Comparison of ENCODE assay signal across 14 mouse cellular contexts in the genomic region with DNA sequence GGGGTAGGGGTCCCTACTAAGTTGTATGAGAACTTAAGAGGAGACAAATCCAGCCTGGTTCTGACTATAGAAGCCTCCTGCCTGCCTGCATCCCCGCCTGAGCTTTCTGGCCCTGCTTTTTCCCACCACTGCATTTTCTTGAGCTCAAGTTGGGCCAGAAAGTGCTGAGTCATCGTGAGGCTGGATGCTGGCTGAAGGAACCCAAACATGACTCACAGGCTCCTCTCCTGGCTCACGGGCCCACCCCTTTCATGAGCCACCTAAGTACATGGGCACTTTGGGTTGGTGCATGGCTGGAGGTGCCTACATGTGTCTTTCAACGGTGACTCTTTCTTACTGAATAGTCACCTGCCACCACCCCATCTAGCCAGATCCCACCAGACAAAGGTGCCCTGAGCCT. TPM values are rescaled to one million over a fixed set of nuclear protein-coding genes. Genes with fewer than 3 reads are reported as not detected.
A peak's percentile ranks its signal among the peaks of the same experiment; 100 is the strongest.
DNase-seq lines count a peak whose midpoint lies in the region; ATAC-seq and TF ChIP-seq lines count a peak whose summit lies in the region.
"Had no signal": no experiment of that assay in that cellular context is flagged by ENCODE, and none has a peak within 500 bp of the region (broad histone marks: within the 10 kb centered on the region; RNA-seq: fewer than 3 reads in every experiment).

No protein-coding gene starts in this region.

- H3K27ac ChIP-seq in ES-Bruce4 (ENCODE audit: insufficient read depth, low read length): peak overlapping the region; percentile 44
- H3K27ac ChIP-seq in cerebellum, adult 2 months (ENCODE audit: insufficient read depth, low read length): no peak overlapping the region
- no peak overlapping the region for H3K27ac ChIP-seq in stomach, postnatal 0 days (replicated peaks)
- H3K27ac ChIP-seq: embryonic facial prominence, embryonic 10.5 days; forebrain, embryonic 15.5 days; hindbrain, embryonic 15.5 days; kidney, postnatal 0 days; limb, embryonic 15.5 days had no signal

- no peak overlapping the region for H3K4me3 ChIP-seq in ES-Bruce4 (ENCODE audit: low read depth, low read length)
- no peak overlapping the region for H3K4me3 ChIP-seq in cerebellum, adult 2 months (replicated peaks; ENCODE audit: insufficient read depth, low read depth, low read length)
- H3K4me3 ChIP-seq in stomach, postnatal 0 days (ENCODE audit: low read depth, low read length): no peak overlapping the region
- H3K4me3 ChIP-seq: embryonic facial prominence, embryonic 10.5 days; forebrain, embryonic 15.5 days; hindbrain, embryonic 15.5 days; limb, embryonic 15.5 days had no signal

- no peak overlapping the region for H3K4me2 ChIP-seq in stomach, postnatal 0 days (replicated peaks; ENCODE audit: low read depth)
- H3K4me2 ChIP-seq: forebrain, embryonic 15.5 days; hindbrain, embryonic 15.5 days; limb, embryonic 15.5 days had no signal

- H3K4me1 ChIP-seq in ES-Bruce4 (ENCODE audit: control insufficient read depth, insufficient read depth, low read length): peaks cover 16% of the 10 kb centered on the region
- no peaks in the 10 kb centered on the region for H3K4me1 ChIP-seq in cerebellum, adult 2 months (ENCODE audit: control insufficient read depth, insufficient read depth, low read length)
- no peaks in the 10 kb centered on the region for H3K4me1 ChIP-seq in stomach, postnatal 0 days (replicated peaks; ENCODE audit: control insufficient read depth, insufficient read depth)
- H3K4me1 ChIP-seq: embryonic facial prominence, embryonic 10.5 days; forebrain, embryonic 15.5 days; hindbrain, embryonic 15.5 days; limb, embryonic 15.5 days had no signal

- no peak overlapping the region for H3K9ac ChIP-seq in ES-Bruce4 (ENCODE audit: low read depth, poor library complexity, severe bottlenecking)
- H3K9ac ChIP-seq in stomach, postnatal 0 days (ENCODE audit: low read length): no peak overlapping the region
- H3K9ac ChIP-seq: forebrain, embryonic 15.5 days; hindbrain, embryonic 15.5 days; limb, embryonic 15.5 days had no signal

- ATAC-seq in stomach, postnatal 0 days (ENCODE audit: low FRiP score, low TSS enrichment): no peak
- ATAC-seq: forebrain, embryonic 15.5 days had no signal

- H3K36me3 ChIP-seq in ES-Bruce4 (ENCODE audit: control insufficient read depth, insufficient read depth, low read length, poor library complexity, severe bottlenecking): no peaks in the 10 kb centered on the region
- no peaks in the 10 kb centered on the region for H3K36me3 ChIP-seq in stomach, postnatal 0 days (ENCODE audit: control insufficient read depth, insufficient read depth, low read length)
- H3K36me3 ChIP-seq: embryonic facial prominence, embryonic 10.5 days; forebrain, embryonic 15.5 days; hindbrain, embryonic 15.5 days; limb, embryonic 15.5 days had no signal

- no peaks in the 10 kb centered on the region for H3K9me3 ChIP-seq in ES-Bruce4 (replicated peaks; ENCODE audit: control insufficient read depth, insufficient read depth, low read length, poor library complexity, severe bottlenecking)
- H3K9me3 ChIP-seq in stomach, postnatal 0 days (ENCODE audit: control insufficient read depth, low read length): no peaks in the 10 kb centered on the region
- H3K9me3 ChIP-seq: embryonic facial prominence, embryonic 10.5 days; forebrain, embryonic 15.5 days; hindbrain, embryonic 15.5 days; limb, embryonic 15.5 days had no signal

- peak; percentile 18 to 68 for DNase-seq in left cerebral cortex, adult 8-10 months (ENCODE audit: low spot score in 2 of 2)
- DNase-seq in left cerebral cortex, postnatal 4 days: no peak
- peak; percentile 11 for DNase-seq in adrenal gland, adult 8-10 months
- peak; percentile 43 to 46 for DNase-seq in left cerebral cortex, postnatal 14 days (ENCODE audit: low spot score in 2 of 2)
- no peak for DNase-seq in gastrocnemius, postnatal 25 days
- DNase-seq in cerebellum, adult 2 months: no peak
- no peak for DNase-seq in stomach, postnatal 0 days (ENCODE audit: low spot score)

- 76% methylated on average over 4 of the region's 4 CpGs for WGBS in cerebellum, adult 2 months
- 69% methylated on average over 4 of the region's 4 CpGs for WGBS in stomach, postnatal 0 days

- TF ChIP-seq POLR2A in ES-Bruce4 (IDR thresholded peaks at IDR 0.05; ENCODE audit: insufficient read depth, low read length): no peak
- no peak for TF ChIP-seq POLR2A in cerebellum, adult 2 months (IDR thresholded peaks at IDR 0.05; ENCODE audit: borderline replicate concordance, insufficient read depth, low read length)

- no peaks in the 10 kb centered on the region for H3K27me3 ChIP-seq in ES-Bruce4 (ENCODE audit: control insufficient read depth, insufficient read depth, low read length, poor library complexity, severe bottlenecking)
- H3K27me3 ChIP-seq in cerebellum, adult 2 months (ENCODE audit: control insufficient read depth, insufficient read depth, low read length): no peaks in the 10 kb centered on the region
- no peaks in the 10 kb centered on the region for H3K27me3 ChIP-seq in stomach, postnatal 0 days (ENCODE audit: control insufficient read depth, insufficient read depth, low read length)
- H3K27me3 ChIP-seq: forebrain, embryonic 15.5 days; hindbrain, embryonic 15.5 days had no signal

- peak; percentile 82 for TF ChIP-seq EP300 in ES-Bruce4 (IDR thresholded peaks at IDR 0.05; ENCODE audit: insufficient read depth, low read depth, low read length)
- no peak for TF ChIP-seq EP300 in stomach, postnatal 0 days (optimal IDR thresholded peaks at IDR 0.05)

- intact Hi-C loops in left cerebral cortex, postnatal 4 days (cut with DNase I): no loop called here
- intact Hi-C loops in left cerebral cortex, postnatal 14 days (cut with DNase I): no loop called here

- no peak for TF ChIP-seq CTCF in ES-Bruce4 (IDR thresholded peaks at IDR 0.05; ENCODE audit: low read depth, low read length)
- no peak for TF ChIP-seq CTCF in cerebellum, adult 2 months (IDR thresholded peaks at IDR 0.05; ENCODE audit: borderline replicate concordance, insufficient read depth, low read depth, low read length)
- no peak for TF ChIP-seq CTCF in stomach, postnatal 0 days (IDR thresholded peaks at IDR 0.05; ENCODE audit: low read depth)

RNA-seq across cellular contexts. Expression of gene Krt9, which starts 5.6 kb away (rescaled TPM):
- total RNA-seq in left cerebral cortex, adult 8-10 months (2022): 1 to 10 TPM; 4.2 to 5.0 (median 4.4) TPM
- total RNA-seq in left cerebral cortex, postnatal 4 days (2021): under 1 TPM; 0.52 to 0.56 TPM
- polyA plus RNA-seq in ES-Bruce4 (2011; ENCODE audit: insufficient read depth, insufficient read length, low read depth, missing spikeins): not detected in 2 replicates
- under 1 TPM in 1 of 4 experiments, not detected in 3; 0.11 TPM for total RNA-seq in adrenal gland, adult 8-10 months (2022)
- total RNA-seq in left cerebral cortex, postnatal 14 days (2021): 1 to 10 TPM; 2.6 to 2.7 TPM
- not detected for total RNA-seq in gastrocnemius, postnatal 25 days (2021)
- 0.62 and 1.5 TPM in 2 replicates for polyA plus RNA-seq in cerebellum, adult 2 months (2012; rRNA removed)
- 0.04 TPM in 1 of 2 replicates, not detected in the other for polyA plus RNA-seq in stomach, postnatal 0 days (2015; fragmentation: Nextera tagmentation; extraction: Ambion mirVana)
- polyA plus RNA-seq: embryonic facial prominence, embryonic 10.5 days; forebrain, embryonic 15.5 days; hindbrain, embryonic 15.5 days; kidney, postnatal 0 days; stomach, embryonic 14.5 days had no signal

RNA-seq across cellular contexts. Expression of gene Krt14, which starts 8.7 kb away (rescaled TPM):
- not detected for total RNA-seq in left cerebral cortex, adult 8-10 months (2022)
- total RNA-seq in left cerebral cortex, postnatal 4 days (2021): under 1 TPM in 1 of 2 experiments, not detected in 1; 0.32 TPM
- 1.3 TPM in 1 of 2 replicates, not detected in the other for polyA plus RNA-seq in ES-Bruce4 (2011; ENCODE audit: insufficient read depth, insufficient read length, low read depth, missing spikeins)
- total RNA-seq in adrenal gland, adult 8-10 months (2022): under 1 TPM in 2 of 4 experiments, not detected in 2; 0.22 to 0.27 TPM
- total RNA-seq in left cerebral cortex, postnatal 14 days (2021): not detected
- not detected for total RNA-seq in gastrocnemius, postnatal 25 days (2021)
- 0.11 and 0.13 TPM in 2 replicates for polyA plus RNA-seq in cerebellum, adult 2 months (2012; rRNA removed)
- polyA plus RNA-seq in stomach, postnatal 0 days (2015; fragmentation: Nextera tagmentation; extraction: Ambion mirVana): 279 and 287 TPM in 2 replicates

RNA-seq across cellular contexts. Expression of gene Krt16, which starts 50.0 kb away (rescaled TPM):
- total RNA-seq in left cerebral cortex, adult 8-10 months (2022): not detected
- not detected for total RNA-seq in left cerebral cortex, postnatal 4 days (2021)
- 0.99 TPM in 1 of 2 replicates, not detected in the other for polyA plus RNA-seq in ES-Bruce4 (2011; ENCODE audit: insufficient read depth, insufficient read length, low read depth, missing spikeins)
- total RNA-seq in adrenal gland, adult 8-10 months (2022): not detected
- not detected for total RNA-seq in left cerebral cortex, postnatal 14 days (2021)
- not detected for total RNA-seq in gastrocnemius, postnatal 25 days (2021)
- polyA plus RNA-seq in cerebellum, adult 2 months (2012; rRNA removed): not detected in 2 replicates
- polyA plus RNA-seq in stomach, postnatal 0 days (2015; fragmentation: Nextera tagmentation; extraction: Ambion mirVana): 2.1 and 4.0 TPM in 2 replicates
- polyA plus RNA-seq: embryonic facial prominence, embryonic 10.5 days; forebrain, embryonic 15.5 days; hindbrain, embryonic 15.5 days; kidney, postnatal 0 days had no signal

RNA-seq across cellular contexts. Expression of gene Krt19, which starts 50.2 kb away (rescaled TPM):
- total RNA-seq in left cerebral cortex, adult 8-10 months (2022): not detected
- total RNA-seq in left cerebral cortex, postnatal 4 days (2021): 1 to 10 TPM; 1.2 to 1.5 TPM
- polyA plus RNA-seq in ES-Bruce4 (2011; ENCODE audit: insufficient read depth, insufficient read length, low read depth, missing spikeins): 83.7 and 93.1 TPM in 2 replicates
- total RNA-seq in adrenal gland, adult 8-10 months (2022): 1 to 10 TPM; 1.3 to 4.2 (median 3.7) TPM
- under 1 TPM in 1 of 2 experiments, not detected in 1; 0.63 TPM for total RNA-seq in left cerebral cortex, postnatal 14 days (2021)
- total RNA-seq in gastrocnemius, postnatal 25 days (2021): under 1 TPM in 1 of 2 experiments, not detected in 1; 0.28 TPM
- 0.36 and 0.51 TPM in 2 replicates for polyA plus RNA-seq in cerebellum, adult 2 months (2012; rRNA removed)
- 1,512 and 1,618 TPM in 2 replicates for polyA plus RNA-seq in stomach, postnatal 0 days (2015; fragmentation: Nextera tagmentation; extraction: Ambion mirVana)

Comparison
In these comparisons a context has a peak if more than half of its experiments do, and no peak if none do; other contexts are left out.
1. DNase-seq: peak in left cerebral cortex, adult 8-10 months (2 of 2), adrenal gland, adult 8-10 months (single experiment) and left cerebral cortex, postnatal 14 days (2 of 2); none in left cerebral cortex, postnatal 4 days (single experiment), gastrocnemius, postnatal 25 days (single experiment), cerebellum, adult 2 months (0 of 2) and stomach, postnatal 0 days (single experiment).